Mouse (Mus musculus): ENCODE data around the gene Bnc2.

DNA sequence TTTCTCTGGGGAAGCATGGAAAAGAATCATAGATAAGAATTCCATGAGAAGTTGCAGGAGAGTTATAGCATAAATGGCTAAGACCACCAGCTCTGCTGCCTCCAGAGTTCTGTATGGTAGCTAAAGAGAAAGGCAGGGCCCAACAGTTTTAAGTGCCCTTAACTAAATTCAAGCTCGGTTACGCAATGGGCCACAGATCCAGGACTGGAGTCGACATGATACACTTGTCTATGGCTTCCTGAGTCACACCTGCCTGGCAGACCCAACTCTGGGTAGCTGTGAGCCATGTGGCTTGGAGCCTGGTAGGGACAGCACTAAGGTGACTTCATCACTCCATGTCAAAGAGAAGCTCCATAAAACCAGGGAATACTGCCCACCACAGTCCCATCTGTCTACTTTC lies 53.3 kb downstream of the Bnc2 start:
- no peak for TF ChIP-seq CTCF (IDR thresholded peaks at IDR 0.05; ENCODE audit: extremely low read depth, insufficient read depth, low read length)
- TF ChIP-seq POLR2A (IDR thresholded peaks at IDR 0.05; ENCODE audit: extremely low read depth, insufficient read depth, low read length): no peak
